Mouse (Mus musculus): ENCODE measurements around the gene Tgfb2.

Tgfb2 gene

DNA sequence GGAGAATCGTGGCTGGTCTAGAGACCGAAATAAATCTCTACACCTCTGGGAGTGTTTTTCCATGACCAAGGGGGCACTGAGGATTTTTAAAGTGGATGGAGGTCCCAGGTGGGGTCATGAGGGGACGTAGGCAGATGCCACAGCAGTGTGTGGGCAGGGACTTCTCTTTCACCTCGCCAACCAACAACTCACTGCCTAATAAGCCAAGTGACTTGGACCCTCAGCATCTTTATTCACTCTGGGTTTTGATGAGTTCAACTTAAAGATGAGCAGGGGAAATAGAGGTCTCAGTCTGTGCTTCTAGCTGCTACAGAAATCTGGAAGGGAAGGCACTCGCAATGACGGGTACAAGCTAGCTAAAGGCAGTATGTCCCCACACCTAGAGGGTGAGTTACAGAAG is 74.3 kb downstream of the Tgfb2 start:
- no peaks in the 10 kb centered on the region for H3K4me1 ChIP-seq (replicated peaks; ENCODE audit: low read depth, low read length)
- no peaks in the 10 kb centered on the region for H3K36me3 ChIP-seq (ENCODE audit: insufficient read depth, low read length)
- no peak for TF ChIP-seq CTCF (conservative IDR thresholded peaks at IDR 0.05; ENCODE audit: low read length)
- TF ChIP-seq POU5F1 (IDR thresholded peaks at IDR 0.05; ENCODE audit: borderline replicate concordance, low read length), result no peak
- TF ChIP-seq NANOG (IDR thresholded peaks at IDR 0.05; ENCODE audit: borderline replicate concordance, low read length), result no peak
- H3K27me3 ChIP-seq (ENCODE audit: insufficient read depth, low read length), result no peaks in the 10 kb centered on the region
- no peaks in the 10 kb centered on the region for H3K9me3 ChIP-seq (ENCODE audit: low read length)
- H3K4me3 ChIP-seq (replicated peaks; ENCODE audit: low read length), result no peak overlapping the region

DNA sequence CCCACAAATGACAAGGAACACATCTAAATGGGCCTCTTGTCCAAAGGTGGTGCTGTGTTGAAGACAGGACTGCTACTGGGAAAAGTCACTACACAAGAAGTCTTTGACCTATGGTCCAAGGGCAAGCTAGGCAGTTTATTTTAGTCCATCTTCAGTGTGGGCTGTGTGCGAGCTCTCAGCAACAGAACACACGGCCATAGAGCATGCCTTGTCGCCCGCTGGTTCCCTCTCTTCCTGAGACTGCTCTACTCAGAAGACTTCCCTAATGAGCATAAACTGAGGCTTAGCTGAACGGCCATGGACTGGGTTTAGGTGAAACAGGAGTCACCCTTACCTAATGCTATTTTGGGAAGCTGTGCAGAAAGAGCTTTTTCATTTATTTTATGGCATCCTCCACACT is 74.8 kb downstream of the Tgfb2 start:
- Histone ChIP-seq H3K9me3 (ENCODE audit: low read length) (no peaks in the 10 kb centered on the region), H3K27me3 (ENCODE audit: insufficient read depth, low read length) (no peaks in the 10 kb centered on the region), H3K4me3 (replicated peaks; ENCODE audit: low read length) (no peak overlapping the region), H3K4me1 (replicated peaks; ENCODE audit: low read depth, low read length) (no peaks in the 10 kb centered on the region), H3K36me3 (ENCODE audit: insufficient read depth, low read length) (no peaks in the 10 kb centered on the region)
- no peak for TF ChIP-seq CTCF (conservative IDR thresholded peaks at IDR 0.05; ENCODE audit: low read length)
- no peak for TF ChIP-seq NANOG (IDR thresholded peaks at IDR 0.05; ENCODE audit: borderline replicate concordance, low read length)
- TF ChIP-seq POU5F1 (IDR thresholded peaks at IDR 0.05; ENCODE audit: borderline replicate concordance, low read length), result no peak

DNA sequence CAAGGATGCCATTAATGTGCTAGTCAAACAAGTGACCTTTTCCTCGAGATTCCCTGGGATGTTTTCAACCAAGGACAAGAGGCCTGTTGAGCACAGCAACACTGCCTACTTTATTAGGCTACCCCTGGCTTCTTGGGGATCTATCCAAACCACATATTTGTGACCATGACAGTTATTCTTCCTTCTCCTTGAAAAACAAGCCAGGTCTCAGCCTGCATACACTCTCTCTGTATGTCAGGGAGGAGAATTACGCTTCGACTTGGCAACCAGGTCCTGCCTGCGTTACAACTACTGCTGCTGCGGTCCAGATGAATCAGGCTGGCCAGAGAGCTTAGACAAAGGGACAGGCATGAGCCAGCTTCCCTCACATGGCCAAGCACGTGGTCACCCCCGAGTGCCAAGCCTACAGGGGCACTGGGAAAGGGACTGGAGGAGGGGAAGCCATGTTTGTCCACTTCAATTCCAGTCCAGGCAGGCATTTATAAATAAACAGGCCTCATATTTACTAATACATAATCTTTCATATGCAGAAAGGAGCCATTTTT is 78.3 kb downstream of the Tgfb2 start:
- no peaks in the 10 kb centered on the region for H3K36me3 ChIP-seq (ENCODE audit: insufficient read depth, low read length)
- TF ChIP-seq CTCF (conservative IDR thresholded peaks at IDR 0.05; ENCODE audit: low read length) (no peak), POU5F1 (IDR thresholded peaks at IDR 0.05; ENCODE audit: borderline replicate concordance, low read length) (no peak), NANOG (IDR thresholded peaks at IDR 0.05; ENCODE audit: borderline replicate concordance, low read length) (no peak)
- H3K27me3 ChIP-seq (ENCODE audit: insufficient read depth, low read length), result no peaks in the 10 kb centered on the region
- H3K4me3 ChIP-seq (replicated peaks; ENCODE audit: low read length), result no peak overlapping the region
- H3K9me3 ChIP-seq (ENCODE audit: low read length), result no peaks in the 10 kb centered on the region
- H3K4me1 ChIP-seq (replicated peaks; ENCODE audit: low read depth, low read length), result no peaks in the 10 kb centered on the region

DNA sequence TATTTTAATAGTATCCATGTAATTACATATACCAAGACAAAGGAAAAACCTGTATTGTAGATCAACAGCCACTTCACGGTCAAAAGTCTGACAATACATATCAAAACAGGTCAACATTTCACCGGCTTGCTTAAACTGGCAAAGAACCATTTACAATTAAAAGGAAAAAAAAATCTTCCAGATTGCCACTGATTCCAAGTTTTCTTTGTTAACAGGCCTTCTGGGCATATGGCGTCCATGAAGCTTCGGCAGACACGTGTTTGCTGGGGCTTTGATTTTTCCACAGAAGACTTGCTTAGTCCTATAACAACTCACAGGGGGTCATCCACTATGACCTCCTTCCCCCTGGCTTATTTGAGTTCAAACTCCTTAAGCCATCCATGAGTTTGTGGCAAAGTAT is 81.3 kb downstream of the Tgfb2 start:
- H3K4me1 ChIP-seq (replicated peaks; ENCODE audit: low read depth, low read length), result no peaks in the 10 kb centered on the region
- H3K27me3 ChIP-seq (ENCODE audit: insufficient read depth, low read length), result no peaks in the 10 kb centered on the region
- H3K9me3 ChIP-seq (ENCODE audit: low read length), result no peaks in the 10 kb centered on the region
- H3K36me3 ChIP-seq (ENCODE audit: insufficient read depth, low read length), result no peaks in the 10 kb centered on the region
- TF ChIP-seq POU5F1 (IDR thresholded peaks at IDR 0.05; ENCODE audit: borderline replicate concordance, low read length), result no peak
- TF ChIP-seq CTCF (conservative IDR thresholded peaks at IDR 0.05; ENCODE audit: low read length), result no peak
- TF ChIP-seq NANOG (IDR thresholded peaks at IDR 0.05; ENCODE audit: borderline replicate concordance, low read length), result no peak
- no peak overlapping the region for H3K4me3 ChIP-seq (replicated peaks; ENCODE audit: low read length)

DNA sequence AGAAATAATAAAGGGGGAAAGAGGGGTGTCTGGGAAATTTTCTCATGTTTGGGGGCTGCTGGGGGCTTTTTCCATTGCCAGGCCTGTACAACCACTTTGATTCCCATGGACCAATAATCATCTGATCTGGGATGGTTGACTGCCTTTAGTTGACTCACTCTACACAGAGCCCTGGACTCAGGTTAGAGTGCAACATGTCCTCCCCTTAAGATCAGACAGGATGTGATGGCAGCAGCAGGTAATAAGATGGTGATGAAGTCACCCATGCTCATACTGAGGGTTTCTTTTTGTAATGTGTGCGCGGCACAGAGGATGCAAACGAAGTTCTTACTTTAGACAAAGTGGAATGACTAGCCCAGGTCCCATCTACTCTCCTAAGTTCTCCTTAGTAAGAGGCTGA is 84.0 kb downstream of the Tgfb2 start:
- Histone ChIP-seq H3K9me3 (ENCODE audit: low read length) (no peaks in the 10 kb centered on the region), H3K4me1 (replicated peaks; ENCODE audit: low read depth, low read length) (no peaks in the 10 kb centered on the region), H3K36me3 (ENCODE audit: insufficient read depth, low read length) (no peaks in the 10 kb centered on the region), H3K27me3 (ENCODE audit: insufficient read depth, low read length) (no peaks in the 10 kb centered on the region), H3K4me3 (replicated peaks; ENCODE audit: low read length) (no peak overlapping the region)
- no peak for TF ChIP-seq POU5F1 (IDR thresholded peaks at IDR 0.05; ENCODE audit: borderline replicate concordance, low read length)
- TF ChIP-seq NANOG (IDR thresholded peaks at IDR 0.05; ENCODE audit: borderline replicate concordance, low read length), result no peak
- no peak for TF ChIP-seq CTCF (conservative IDR thresholded peaks at IDR 0.05; ENCODE audit: low read length)

DNA sequence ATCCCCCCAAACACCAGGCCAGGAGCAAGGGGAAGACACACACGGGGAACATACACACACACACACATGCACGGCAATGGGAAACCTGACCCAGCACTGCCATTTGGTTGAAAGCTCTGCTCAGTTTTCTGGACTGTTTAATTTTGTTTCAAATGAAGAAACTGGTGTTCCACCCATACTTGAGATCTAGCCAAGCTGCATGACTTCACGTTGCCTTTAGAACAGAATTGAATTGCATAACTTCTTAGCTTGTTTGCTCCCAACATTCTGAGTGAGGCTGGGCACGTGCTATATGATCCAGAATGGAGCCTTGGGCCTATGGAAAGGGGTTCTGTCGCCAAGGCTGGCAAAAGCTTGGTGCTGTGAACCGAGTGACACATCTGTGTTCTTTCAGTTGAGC is 87.5 kb downstream of the Tgfb2 start:
- H3K9me3 ChIP-seq (ENCODE audit: low read length), result no peaks in the 10 kb centered on the region
- H3K27me3 ChIP-seq (ENCODE audit: insufficient read depth, low read length), result no peaks in the 10 kb centered on the region
- H3K4me1 ChIP-seq (replicated peaks; ENCODE audit: low read depth, low read length), result no peaks in the 10 kb centered on the region
- H3K4me3 ChIP-seq (replicated peaks; ENCODE audit: low read length), result no peak overlapping the region
- no peaks in the 10 kb centered on the region for H3K36me3 ChIP-seq (ENCODE audit: insufficient read depth, low read length)
- TF ChIP-seq CTCF (conservative IDR thresholded peaks at IDR 0.05; ENCODE audit: low read length), result no peak
- TF ChIP-seq NANOG (IDR thresholded peaks at IDR 0.05; ENCODE audit: borderline replicate concordance, low read length), result no peak
- TF ChIP-seq POU5F1 (IDR thresholded peaks at IDR 0.05; ENCODE audit: borderline replicate concordance, low read length), result no peak

DNA sequence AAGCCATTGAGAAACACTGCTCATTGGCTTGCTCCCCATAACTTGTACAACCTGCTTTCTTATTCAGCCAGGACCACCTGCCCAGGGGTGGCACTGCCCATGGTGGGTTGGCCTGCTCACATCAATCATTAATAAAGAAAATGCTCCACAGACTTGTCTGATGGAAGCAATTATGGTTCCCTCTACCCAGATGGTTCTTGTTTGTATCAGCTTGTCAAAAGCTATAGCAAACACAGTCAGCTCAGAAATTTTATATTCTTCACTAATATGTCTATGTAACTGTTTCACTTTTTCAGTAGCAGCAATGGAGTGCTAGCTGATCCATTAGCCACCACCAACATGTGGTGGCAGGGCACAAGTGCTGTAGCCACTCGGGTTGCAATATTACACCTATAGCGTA is 94.4 kb downstream of the Tgfb2 start:
- Histone ChIP-seq H3K4me3 (replicated peaks; ENCODE audit: low read length) (no peak overlapping the region), H3K9me3 (ENCODE audit: low read length) (no peaks in the 10 kb centered on the region), H3K36me3 (ENCODE audit: insufficient read depth, low read length) (no peaks in the 10 kb centered on the region), H3K27me3 (ENCODE audit: insufficient read depth, low read length) (no peaks in the 10 kb centered on the region), H3K4me1 (replicated peaks; ENCODE audit: low read depth, low read length) (peaks cover 17% of the 10 kb centered on the region)
- no peak for TF ChIP-seq NANOG (IDR thresholded peaks at IDR 0.05; ENCODE audit: borderline replicate concordance, low read length)
- TF ChIP-seq POU5F1 (IDR thresholded peaks at IDR 0.05; ENCODE audit: borderline replicate concordance, low read length), result no peak
- TF ChIP-seq CTCF (conservative IDR thresholded peaks at IDR 0.05; ENCODE audit: low read length), result no peak

DNA sequence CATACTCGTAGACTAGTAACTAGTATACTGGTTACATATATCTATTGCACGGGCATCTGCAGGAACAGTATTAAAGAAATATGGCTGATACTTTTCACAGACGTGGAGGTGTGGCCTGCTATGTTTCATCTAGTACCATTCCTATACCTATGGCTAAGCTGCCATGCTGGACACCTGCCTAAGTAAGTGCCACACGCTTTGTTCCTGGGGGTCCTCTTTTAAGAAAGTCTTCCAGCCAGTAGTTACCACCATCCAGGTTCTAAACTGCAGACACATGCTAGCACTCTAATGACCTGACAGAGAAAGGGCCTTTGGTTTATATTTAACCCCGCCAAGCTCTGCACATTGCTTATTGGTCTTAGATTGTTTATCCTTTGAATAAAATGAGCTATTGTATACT is 95.3 kb downstream of the Tgfb2 start:
- H3K9me3 ChIP-seq (ENCODE audit: low read length), result no peaks in the 10 kb centered on the region
- no peak overlapping the region for H3K4me3 ChIP-seq (replicated peaks; ENCODE audit: low read length)
- no peaks in the 10 kb centered on the region for H3K27me3 ChIP-seq (ENCODE audit: insufficient read depth, low read length)
- no peak for TF ChIP-seq POU5F1 (IDR thresholded peaks at IDR 0.05; ENCODE audit: borderline replicate concordance, low read length)
- TF ChIP-seq NANOG (IDR thresholded peaks at IDR 0.05; ENCODE audit: borderline replicate concordance, low read length), result no peak
- TF ChIP-seq CTCF (conservative IDR thresholded peaks at IDR 0.05; ENCODE audit: low read length), result no peak
- H3K4me1 ChIP-seq (replicated peaks; ENCODE audit: low read depth, low read length), result peaks cover 19% of the 10 kb centered on the region
- H3K36me3 ChIP-seq (ENCODE audit: insufficient read depth, low read length), result no peaks in the 10 kb centered on the region

DNA sequence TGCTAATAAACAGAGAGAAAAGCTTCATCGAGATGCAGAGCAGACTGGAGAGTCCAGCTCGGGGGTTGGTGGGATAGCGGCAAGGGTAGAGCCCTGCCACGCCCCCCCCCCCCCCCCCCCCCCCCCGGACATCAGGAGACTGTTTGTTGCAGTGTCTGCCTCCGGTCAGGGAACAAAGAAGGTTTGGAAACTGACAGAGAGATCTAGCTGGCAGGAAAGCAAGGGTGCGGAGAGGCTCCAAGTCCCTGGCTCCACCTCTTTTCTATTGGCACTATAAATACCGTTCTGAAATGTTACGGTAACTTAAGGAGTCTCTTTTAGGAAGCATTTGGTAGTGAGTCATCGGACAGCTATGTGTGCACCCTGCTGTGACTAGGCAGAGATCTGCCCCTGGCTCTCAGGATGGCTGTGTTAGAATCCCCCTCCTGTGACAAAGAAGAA is 96.0 kb downstream of the Tgfb2 start:
- Histone ChIP-seq H3K36me3 (ENCODE audit: insufficient read depth, low read length) (no peaks in the 10 kb centered on the region), H3K4me3 (replicated peaks; ENCODE audit: low read length) (no peak overlapping the region), H3K9me3 (ENCODE audit: low read length) (no peaks in the 10 kb centered on the region), H3K27me3 (ENCODE audit: insufficient read depth, low read length) (no peaks in the 10 kb centered on the region), H3K4me1 (replicated peaks; ENCODE audit: low read depth, low read length) (peaks cover 19% of the 10 kb centered on the region)
- TF ChIP-seq NANOG (IDR thresholded peaks at IDR 0.05; ENCODE audit: borderline replicate concordance, low read length) (no peak), POU5F1 (IDR thresholded peaks at IDR 0.05; ENCODE audit: borderline replicate concordance, low read length) (no peak), CTCF (conservative IDR thresholded peaks at IDR 0.05; ENCODE audit: low read length) (no peak)
